Mouse (Mus musculus) spleen, postnatal 14 days (tissue): Measurements from ENCODE around the gene Dcaf1.
A peak's percentile ranks its signal among the peaks of the same experiment; 100 is the strongest.

Experiments used
- DNase-seq, 2 experiments: peaks; one replicate each; pipeline ENCODE4 v3.0.0; 2021 to 2022; ENCODE audit warnings: low spot score in 2 of 2

The Dcaf1 gene

GRCm38 (mm10) chr9:106821618-106822380, at the start of gene Dcaf1:
Gene Dcaf1 (plus strand): TSS chr9:106821874.
- DNase-seq: peak; percentile 75 to 84

- no peak for DNase-seq
These were observed 45.6 kb upstream of the Dcaf1 start for GRCm38 (mm10) chr9:106776116-106776515.

GRCm38 (mm10) chr9:106777423-106777822, 44.3 kb upstream of the Dcaf1 start:
- DNase-seq: no peak

- no peak for DNase-seq
These were observed 43.4 kb upstream of the Dcaf1 start for GRCm38 (mm10) chr9:106778319-106778718.

- no peak for DNase-seq
These were observed 41.6 kb upstream of the Dcaf1 start for GRCm38 (mm10) chr9:106780086-106780485.

GRCm38 (mm10) chr9:106783554-106783953, 38.1 kb upstream of the Dcaf1 start:
- no peak for DNase-seq

- DNase-seq: no peak
These were observed 36.5 kb upstream of the Dcaf1 start for GRCm38 (mm10) chr9:106785206-106785605.

- DNase-seq: no peak
These were observed 33.5 kb upstream of the Dcaf1 start for GRCm38 (mm10) chr9:106787979-106788811.

- DNase-seq: peak; percentile 73 to 82
These were observed 32.8 kb upstream of the Dcaf1 start, which contains the start of gene Rad54l2 for GRCm38 (mm10) chr9:106788812-106789321. Gene Rad54l2 (minus strand): TSS chr9:106789194.

GRCm38 (mm10) chr9:106789363-106789762, 32.3 kb upstream of the Dcaf1 start:
- no peak for DNase-seq

GRCm38 (mm10) chr9:106790831-106791230, 30.8 kb upstream of the Dcaf1 start:
- no peak for DNase-seq

- DNase-seq: no peak
These were observed 15.2 kb upstream of the Dcaf1 start for GRCm38 (mm10) chr9:106806503-106806902.

- DNase-seq: no peak
These were observed 3.5 kb upstream of the Dcaf1 start for GRCm38 (mm10) chr9:106818191-106818590.

GRCm38 (mm10) chr9:106819201-106819600, 2.5 kb upstream of the Dcaf1 start:
- peak in 1 of 2 experiments; percentile 16 for DNase-seq

- DNase-seq: no peak
These were observed 540 bp upstream of the Dcaf1 start for GRCm38 (mm10) chr9:106821050-106821617.

GRCm38 (mm10) chr9:106822381-106823104, 869 bp downstream of the Dcaf1 start:
- DNase-seq: peak; percentile 76 to 80

GRCm38 (mm10) chr9:106840569-106840968, 18.9 kb downstream of the Dcaf1 start:
- no peak for DNase-seq

GRCm38 (mm10) chr9:106842800-106843199, 21.1 kb downstream of the Dcaf1 start:
- no peak for DNase-seq

- no peak for DNase-seq
These were observed 35.0 kb downstream of the Dcaf1 start for GRCm38 (mm10) chr9:106856664-106857063.

GRCm38 (mm10) chr9:106858036-106858435, 36.4 kb downstream of the Dcaf1 start:
- DNase-seq: no peak

GRCm38 (mm10) chr9:106874216-106874615, 52.5 kb downstream of the Dcaf1 start:
- DNase-seq: no peak
